Mouse (Mus musculus) spleen, adult 2 months (tissue): ENCODE measurements around the gene Hoxb3.

Source experiments
- CTCF ChIP-seq: fragments of 200-500 bp; IDR thresholded peaks from 2 replicates; pipeline ENCODE4 v1.5.1; 2011; ENCODE audit warnings: mild to moderate bottlenecking, inconsistent platforms; ENCODE audit not compliant: insufficient read depth, insufficient read length, insufficient replicate concordance; ENCODE audit errors: extremely low read depth
- POLR2A ChIP-seq: fragments of 200-500 bp; IDR thresholded peaks from 2 replicates; pipeline ENCODE4 v1.6.1; 2011; ENCODE audit warnings: low read depth, low read length, inconsistent platforms

- no peak for TF ChIP-seq CTCF
- TF ChIP-seq POLR2A, result no peak
These were observed 31.2 kb upstream of the Hoxb3 start, which contains the start of gene Hoxb6 for GRCm38 (mm10) chr11:96291681-96292564.
